Mouse (Mus musculus): ENCODE measurements around the gene Usf2.
"Not testable (repeated sequence)": the region's sequence is repeated elsewhere in the genome, so short reads cannot be mapped to it uniquely, and the experiment has no call there.

Gene Usf2

DNA sequence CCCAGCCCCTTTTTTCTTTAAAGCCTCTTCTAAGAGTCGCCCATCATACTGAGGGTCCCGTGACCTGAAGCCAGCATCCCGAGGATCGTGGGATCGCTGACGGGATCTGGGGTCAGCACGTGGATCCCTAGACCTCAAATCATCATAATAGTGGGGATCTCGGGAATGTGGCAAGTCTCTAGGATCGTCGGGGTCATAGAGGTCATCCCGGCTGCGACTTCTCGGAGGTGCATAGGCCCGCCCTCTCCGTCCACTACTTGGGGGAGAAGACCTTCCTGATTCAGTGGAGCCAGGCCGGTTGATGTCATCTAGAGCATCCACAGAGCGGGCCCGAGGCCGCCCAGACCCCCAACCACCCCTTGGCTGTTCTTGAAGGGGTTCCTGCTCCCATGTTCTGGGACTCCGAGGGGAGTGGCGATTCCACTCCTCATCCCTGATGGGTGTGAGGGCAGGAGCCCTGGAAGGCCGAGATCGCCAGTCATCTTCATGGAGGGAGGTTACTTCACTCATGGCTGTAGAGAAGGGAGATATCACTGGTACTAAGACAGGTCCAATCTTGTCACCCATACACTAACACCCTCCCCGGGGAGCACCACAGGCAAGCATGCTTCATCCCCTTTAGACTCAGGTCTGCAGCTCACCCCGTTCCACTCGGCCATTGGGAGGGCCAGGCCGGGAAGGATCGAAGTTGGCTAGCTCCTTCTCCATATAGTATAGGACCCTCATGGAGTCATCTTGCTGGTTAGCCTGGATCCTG, 1.7 kb upstream of the Usf2 start:
- DNase-seq (ENCODE audit: low spot score in 2 of 2): no peak

DNA sequence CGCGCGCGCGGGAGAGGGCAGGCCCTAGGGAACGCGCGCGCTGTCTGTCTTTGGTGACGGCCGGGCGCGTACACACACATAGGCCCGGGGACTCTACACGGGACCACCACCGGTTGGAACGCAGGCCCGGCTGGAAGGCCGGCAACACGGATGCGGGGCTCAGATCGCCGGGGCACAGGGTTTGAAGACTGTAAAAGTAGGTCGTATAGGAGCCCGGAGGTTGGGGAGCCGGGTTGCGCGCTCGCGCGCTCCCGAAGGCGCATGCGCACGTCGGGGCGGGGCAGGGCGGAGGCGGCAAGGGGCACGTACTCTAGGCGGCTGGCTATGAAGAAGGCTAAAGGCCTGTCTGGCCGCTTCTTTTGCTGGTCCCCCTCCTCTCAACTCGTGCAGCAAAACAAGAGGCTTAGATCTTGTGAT, 772 bp upstream of the Usf2 start:
- DNase-seq (ENCODE audit: low spot score in 2 of 2): peak; percentile 96

DNA sequence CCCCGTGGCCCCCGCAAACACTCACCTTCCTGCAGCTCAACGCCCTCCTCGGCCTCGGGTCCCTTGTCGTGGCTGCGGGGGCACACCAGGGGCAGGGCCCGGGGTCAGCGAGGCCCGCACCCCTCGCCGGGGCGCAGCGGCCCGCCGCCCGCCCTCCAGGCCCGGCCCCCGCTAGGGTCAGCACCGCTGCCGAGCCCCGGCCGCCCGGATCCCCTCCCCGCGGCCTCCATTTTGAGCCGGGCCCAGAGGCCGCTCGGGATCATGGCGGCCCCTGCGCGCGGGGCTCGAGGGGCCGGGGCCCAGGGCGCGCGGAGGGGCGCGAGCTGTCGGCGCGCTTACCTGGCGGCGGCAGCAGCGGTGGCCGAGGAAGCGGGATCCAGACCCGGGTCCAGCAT, 249 bp downstream of the Usf2 start:
- DNase-seq (ENCODE audit: low spot score in 2 of 2): no peak

DNA sequence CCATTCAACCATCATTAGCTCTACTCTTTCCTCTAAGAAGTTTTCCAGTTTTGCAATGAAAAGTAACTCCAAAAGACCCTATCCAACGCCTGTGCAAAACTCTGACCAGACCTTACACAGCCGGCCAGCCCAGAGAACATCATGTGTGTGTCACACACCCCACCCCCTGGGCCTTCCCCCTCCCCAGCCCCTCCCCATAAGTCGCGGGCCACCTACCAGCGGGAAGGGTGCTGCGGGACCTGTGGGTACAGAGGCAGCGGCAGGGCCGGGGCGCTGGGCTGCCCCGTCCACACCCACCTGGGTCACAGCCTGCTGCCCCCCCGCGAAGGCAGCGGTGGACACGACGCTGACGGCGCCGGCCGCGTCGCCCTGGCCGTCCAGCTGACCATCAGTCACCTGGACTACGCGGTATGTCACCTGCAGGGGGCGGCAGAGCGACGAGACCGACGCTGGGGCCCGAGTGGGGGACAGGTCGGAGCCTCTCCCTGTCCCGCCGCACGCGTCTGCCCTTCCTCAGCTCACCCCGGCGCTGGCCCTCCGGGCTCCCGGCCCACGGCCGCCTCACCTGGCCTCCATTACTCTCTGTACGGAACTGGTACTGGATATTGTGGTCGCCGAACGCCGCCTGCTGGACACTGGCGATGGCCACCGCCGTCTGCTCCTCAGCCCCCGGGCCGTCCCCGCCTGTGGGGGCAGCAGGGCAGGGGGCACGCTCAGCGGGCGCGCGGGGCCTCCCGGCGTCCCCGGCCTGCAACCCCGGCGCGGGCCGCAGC, 833 bp downstream of the Usf2 start:
- peak; percentile 86 to 89 for DNase-seq (ENCODE audit: low spot score in 2 of 2)

DNA sequence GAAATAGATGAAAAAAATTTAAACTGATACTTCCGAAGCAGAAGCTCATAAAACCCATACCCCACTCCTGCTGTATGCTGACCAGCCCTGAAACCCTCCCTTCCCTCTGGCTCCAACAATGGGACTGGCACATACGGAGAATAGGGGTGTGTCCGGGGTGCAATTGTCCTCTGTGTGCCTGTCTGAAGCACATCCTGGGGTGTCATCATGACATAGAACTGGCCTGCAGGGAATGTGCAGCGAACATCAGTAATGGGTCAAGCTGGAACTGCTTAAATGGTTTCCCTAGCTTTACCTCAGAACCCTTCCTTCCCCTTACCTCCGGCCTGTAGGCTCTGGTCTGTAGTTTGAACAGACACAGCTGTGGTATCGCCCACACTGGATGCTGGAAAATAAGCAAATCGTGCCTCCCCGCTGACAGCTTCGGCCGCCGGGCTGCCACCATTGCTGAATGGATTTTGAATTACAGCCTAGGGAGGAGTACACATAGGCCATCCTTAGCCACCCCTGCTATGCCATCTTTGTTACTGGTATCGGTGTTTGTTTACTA, 1.6 kb downstream of the Usf2 start:
- no peak for DNase-seq (ENCODE audit: low spot score in 2 of 2)

DNA sequence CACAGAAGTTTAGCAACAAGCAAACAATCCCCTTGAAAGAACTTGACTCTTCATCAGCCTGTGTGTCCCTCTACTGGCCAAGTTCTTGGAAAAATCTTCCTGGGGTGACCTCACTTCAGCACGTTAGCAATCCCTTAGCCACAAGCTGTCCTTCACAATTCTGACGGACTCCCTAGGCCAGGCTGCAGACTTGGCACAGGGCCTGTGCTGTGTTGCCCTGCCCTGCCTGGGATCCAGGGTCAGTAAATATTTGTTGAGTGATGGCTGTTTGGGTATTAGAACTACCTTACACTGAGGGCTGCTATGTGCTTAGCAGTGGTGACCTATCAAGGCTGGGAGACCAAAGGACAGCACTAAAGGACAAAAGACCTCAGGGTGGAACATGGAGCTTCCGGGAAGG, 2.6 kb downstream of the Usf2 start:
- DNase-seq (ENCODE audit: low spot score in 2 of 2): no peak

DNA sequence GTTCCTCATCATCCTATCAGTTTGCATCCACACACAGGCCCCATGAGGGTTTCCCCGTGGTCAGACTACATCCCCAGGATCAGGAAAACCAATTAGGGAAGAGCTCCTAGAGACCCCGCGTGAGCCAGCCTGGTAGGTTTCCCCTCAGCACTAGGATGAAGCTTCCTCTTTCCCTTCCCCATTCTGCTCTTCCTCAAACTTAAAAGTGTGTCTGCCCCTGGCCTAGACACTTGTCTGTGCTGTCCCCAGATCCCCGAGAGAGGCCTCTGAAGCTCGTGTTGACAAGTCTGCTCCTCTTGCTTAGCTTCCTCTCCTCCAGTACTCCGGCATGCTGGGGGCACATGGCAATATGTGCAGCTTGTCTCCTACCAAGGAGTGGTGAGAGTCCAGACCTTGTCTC, 3.1 kb downstream of the Usf2 start:
- peak in 1 of 2 experiments; percentile 55 for DNase-seq (ENCODE audit: low spot score in 2 of 2)

DNA sequence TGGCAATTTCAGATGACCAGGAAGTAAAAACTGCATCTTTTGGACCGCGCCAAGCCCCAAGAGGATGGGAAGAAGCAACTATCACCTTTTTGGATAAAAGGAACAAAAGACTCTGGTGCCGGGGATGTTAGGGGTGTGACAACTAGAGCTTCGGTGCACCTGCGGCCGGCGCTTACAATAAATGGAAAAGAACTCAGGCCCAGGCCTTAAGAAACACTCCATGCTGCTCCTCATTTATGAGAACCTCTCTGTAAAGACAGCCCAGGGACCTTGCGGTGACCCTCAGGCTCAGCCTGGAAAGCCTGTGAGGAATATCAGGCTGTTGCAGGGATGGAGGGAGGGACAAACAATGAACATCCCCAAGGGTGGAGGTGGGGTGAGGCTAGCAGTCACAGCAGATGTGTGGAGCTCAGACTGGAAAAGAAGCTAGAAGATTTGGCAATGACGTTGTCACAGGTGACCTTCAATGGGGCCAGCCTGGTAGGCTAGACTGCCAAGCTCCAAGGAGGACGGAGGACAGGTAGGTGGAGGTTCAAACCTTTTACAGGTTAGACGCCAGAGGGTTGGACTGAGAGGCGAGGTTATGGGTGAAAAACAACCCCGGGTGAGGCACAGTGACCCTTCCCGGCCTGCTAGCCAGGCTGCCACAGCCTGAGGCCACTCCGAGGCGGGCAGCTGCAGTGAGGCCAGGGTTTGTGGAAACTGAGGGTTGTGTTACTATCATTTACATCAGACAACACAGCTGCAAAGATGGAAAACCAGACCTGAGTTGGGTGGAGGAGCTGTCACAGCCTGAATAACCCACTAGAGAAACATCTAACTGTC, 4.0 kb downstream of the Usf2 start:
- no peak for DNase-seq (ENCODE audit: low spot score in 2 of 2)

DNA sequence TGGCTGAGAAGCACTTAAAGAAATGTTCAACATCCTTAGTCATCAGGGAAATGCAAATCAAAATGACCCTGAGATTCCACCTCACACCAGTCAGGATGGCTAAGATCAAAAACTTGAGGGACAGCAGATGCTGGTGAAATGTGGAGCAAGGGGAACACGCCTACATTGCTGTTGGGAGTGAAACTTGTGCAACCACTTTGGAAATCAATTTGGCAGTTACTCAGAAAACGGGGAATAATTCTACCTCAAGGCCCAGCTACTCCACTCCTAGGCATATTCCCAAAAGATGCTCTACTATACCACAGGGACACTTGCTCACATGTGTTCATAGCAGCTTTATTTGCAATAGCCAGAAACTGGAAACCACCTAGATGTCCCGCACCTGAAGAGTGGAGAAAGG, 6.7 kb downstream of the Usf2 start:
- DNase-seq (ENCODE audit: low spot score in 2 of 2): not testable (repeated sequence)

DNA sequence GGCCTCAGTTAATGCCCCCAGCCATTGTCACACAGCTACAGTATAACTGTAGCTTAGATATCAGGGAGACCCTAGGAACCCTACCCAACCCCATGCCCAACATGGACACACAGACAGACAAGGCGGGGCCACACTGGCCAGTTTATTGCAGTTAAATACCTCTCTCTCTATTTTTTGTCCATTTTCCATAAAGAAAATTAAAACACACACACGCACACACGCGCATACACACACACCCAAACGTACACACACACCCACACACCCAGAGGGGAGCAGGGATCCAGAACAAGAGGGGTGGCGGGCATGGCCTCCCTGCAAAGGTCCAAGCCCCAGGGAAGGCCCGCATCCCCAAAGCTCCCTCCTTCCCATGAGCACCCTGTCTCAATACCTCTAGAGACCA, 10.7 kb downstream of the Usf2 start:
- DNase-seq (ENCODE audit: low spot score in 2 of 2): no peak

DNA sequence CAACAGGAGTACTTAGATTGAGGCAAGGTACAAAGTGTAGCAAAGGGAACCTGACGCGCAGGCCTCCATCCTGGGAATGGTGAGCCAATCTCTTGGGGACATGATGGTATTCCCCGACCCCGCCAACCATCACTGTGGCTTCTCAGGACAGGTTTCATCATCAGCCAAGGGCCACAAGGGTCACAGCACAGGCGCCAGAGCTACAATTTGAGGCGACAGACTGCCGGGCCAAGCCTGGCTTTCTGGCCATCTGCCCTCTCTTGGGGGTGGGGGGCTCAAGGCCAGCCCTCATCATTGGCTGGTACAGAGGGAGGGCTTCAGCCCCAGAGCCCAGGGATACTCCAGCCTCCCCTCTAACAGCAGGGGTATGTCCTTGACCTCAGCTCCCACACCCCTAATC, 11.1 kb downstream of the Usf2 start:
- not testable (repeated sequence) for DNase-seq (ENCODE audit: low spot score in 2 of 2)

DNA sequence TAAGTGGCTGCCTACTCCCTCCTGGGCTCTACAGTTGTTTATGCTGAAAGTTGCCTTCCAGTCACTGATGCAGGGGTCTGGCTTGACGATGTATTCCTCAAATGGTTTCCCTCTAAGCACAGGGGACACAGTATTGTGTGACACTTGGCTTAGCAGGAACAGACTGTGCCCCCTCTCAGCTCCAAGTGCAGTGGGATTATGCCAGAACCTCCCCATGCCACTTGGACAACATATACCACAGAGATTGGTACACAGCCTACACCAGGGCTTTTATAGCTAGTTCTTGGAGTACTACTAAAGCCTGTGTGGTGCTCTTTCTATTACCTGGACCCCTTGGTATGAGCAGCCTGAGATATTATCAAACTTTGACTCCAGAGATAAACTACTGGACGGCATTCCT, 11.9 kb downstream of the Usf2 start:
- DNase-seq (ENCODE audit: low spot score in 2 of 2): not testable (repeated sequence)

DNA sequence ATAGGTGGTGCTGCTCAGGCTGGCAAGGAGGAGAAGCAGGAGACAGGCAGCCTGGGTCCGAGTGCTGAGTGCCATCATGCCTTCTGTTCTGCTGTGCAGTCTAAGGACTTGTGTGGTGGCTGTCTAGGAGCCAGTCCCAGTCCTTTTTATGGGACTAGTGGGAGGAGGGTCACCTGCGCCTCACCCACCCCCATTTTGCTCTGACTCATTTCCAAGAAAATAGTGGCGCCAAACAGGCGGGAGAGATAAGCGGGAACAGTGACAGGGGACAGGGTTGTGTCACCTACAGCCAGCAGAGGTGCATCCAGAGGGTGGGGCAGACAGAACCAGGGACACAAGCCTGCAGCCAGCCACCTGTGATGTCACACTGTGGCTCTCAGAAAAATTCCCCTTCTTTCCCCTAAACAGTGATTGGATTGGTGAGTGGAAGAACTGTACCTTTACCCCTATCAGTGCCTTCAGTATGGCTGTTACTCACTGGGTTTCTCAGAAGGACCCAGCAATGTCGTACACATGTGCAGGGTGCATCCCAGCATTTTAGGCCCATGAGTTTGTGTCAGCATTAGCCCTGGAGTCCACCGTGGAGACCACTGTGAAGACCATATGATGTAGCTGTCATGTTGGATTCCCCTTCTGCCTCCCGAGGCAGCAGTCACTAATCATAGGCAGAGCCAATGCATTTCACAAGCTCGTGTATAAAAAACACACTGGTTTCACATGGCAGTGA, 12.5 kb downstream of the Usf2 start, which contains the start of gene Hamp:
TSS of gene Hamp (minus strand) at position 124 of the 727 bp plus-strand sequence.
- DNase-seq (ENCODE audit: low spot score in 2 of 2): no peak

DNA sequence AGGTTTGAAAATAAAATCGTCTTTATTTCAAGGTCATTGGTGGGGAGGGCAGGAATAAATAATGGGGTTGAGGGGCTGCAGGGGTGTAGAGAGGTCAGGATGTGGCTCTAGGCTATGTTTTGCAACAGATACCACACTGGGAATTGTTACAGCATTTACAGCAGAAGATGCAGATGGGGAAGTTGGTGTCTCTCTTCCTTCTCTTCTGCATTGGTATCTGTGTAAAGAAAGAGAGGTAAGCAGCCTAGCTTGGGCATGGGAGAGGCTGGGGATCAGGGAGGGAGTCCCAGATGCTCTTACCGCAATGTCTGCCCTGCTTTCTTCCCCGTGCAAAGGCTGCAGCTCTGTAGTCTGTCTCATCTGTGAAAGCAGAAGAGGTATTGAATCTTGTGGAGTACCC, 14.2 kb downstream of the Usf2 start:
- not testable (repeated sequence) for DNase-seq (ENCODE audit: low spot score in 2 of 2)

DNA sequence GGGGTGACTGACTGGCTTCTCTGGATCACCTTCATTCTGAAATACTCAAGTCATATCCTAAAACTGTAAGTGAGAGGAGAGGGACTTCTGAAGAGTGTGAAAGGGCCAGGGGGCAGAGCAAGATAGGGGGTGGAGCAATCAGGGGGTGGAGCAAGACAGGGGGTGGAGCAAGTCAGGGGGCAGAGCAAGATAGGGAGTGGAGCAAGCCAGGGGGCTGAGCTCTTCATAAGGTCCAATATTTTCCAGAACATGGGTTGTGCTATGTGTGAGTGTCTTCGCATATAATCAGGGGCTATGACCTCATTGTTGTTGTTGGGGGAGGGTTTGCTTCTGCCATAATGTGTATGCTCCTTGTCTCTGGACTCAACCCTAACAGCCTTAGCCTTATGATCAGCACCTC, 16.5 kb downstream of the Usf2 start:
- DNase-seq (ENCODE audit: low spot score in 2 of 2): not testable (repeated sequence)

DNA sequence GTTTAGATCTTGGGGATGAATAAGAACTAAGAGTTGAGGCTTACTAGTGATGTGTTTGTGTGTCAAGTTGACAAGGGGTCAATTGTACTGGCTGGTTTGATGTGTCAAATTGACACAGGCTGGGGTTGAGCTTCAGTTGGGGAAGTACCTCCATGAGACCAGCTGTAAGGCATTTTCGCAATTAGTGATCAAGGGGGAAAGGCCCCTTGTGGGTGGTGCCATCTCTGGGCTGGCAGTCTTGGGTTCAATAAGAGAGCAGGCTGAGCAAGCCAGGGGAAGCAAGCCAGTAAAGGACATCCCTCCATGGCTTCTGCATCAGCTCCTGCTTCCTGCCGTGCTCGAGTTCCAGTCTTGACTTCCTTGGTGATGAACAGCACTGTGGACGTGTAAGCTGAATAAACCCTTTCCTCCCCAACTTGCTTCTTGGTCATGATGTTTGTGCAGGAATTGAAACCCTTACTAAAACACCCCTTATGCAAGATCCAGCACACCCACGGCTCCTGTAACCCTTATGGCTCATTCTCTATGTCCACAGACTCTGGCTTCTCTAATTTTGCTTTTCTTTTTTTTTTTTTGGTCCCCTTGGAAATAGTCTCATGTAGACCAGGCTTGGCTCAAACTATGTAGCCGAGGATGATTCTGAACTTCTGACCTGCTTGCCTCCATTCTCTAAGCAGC, 21.0 kb downstream of the Usf2 start:
- not testable (repeated sequence) for DNase-seq (ENCODE audit: low spot score in 2 of 2)

DNA sequence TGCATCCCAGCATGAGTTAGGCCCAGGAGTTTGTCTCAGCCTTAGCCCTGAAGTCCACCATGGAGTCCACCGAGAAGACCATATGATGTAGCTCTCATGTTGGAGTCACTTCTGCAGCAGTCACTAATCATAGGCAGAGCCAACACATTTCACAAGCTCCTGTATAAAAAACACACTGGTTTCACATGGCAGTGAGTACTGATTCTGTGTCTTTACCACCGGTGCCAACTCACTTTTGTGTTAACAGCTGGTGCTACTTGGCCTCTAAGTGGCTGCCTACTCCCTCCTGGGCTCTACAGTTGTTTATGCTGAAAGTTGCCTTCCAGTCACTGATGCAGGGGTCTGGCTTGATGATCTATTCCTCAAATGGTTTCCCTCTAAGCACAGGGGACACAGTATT, 32.0 kb downstream of the Usf2 start, which contains the start of gene Hamp2:
TSS of gene Hamp2 (minus strand) at position 101 of the 400 bp plus-strand sequence.
- not testable (repeated sequence) for DNase-seq (ENCODE audit: low spot score in 2 of 2)

DNA sequence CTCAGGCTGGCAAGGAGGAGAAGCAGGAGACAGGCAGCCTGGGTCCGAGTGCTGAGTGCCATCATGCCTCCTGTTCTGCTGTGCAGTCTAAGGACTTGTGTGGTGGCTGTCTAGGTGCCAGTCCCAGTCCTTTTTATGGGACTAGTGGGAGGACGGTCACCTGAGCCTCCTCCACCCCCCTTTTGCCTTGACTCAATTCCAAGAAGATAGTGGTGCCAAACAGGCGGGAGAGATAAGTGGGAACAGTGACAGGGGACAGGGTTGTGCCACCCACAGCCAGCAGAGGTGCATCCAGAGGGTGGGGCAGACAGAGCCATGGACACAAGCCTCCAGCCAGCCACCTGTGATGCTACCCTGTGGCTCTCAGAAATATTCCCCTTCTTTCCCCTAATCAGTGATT, 32.5 kb downstream of the Usf2 start:
- DNase-seq (ENCODE audit: low spot score in 2 of 2): peak in 1 of 2 experiments; percentile 8

DNA sequence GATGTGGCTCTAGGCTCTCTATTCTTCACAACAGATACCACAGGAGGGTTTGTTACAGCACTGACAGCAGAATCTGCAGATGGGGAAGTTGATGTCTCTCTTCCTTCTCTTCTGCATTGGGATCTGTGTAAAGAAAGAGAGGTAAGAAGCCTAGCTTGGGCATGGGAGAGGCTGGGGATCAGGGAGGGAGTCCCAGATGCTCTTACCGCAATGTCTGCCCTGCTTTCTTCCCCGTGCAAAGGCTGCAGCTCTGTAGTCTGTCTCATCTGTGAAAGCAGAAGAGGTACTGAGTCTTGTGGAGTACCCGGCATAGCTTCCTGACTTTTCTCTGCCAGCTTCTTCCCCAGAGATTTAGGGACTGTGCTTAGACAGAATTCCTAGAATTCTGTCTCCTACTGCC, 34.1 kb downstream of the Usf2 start:
- DNase-seq (ENCODE audit: low spot score in 2 of 2): not testable (repeated sequence)

DNA sequence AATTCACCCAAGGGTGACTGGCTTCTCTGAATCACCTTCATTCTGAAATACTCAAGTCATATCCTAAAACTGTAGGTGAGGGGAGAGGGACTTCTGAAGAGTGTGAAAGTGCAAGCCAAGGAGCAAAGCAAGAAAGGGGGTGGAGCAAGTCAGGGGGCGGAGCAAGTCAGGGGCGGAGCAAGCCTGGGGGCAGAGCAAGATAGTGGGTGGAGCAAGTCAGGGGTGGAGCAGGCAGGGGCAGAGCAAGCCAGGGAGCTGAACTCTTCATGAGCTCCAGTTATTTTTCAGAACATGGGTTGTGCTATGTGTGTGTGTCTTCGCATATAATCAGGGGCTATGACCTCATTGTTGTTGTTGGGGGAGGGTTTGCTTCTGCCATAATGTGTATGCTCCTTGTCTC, 36.4 kb downstream of the Usf2 start:
- DNase-seq (ENCODE audit: low spot score in 2 of 2): no peak

DNA sequence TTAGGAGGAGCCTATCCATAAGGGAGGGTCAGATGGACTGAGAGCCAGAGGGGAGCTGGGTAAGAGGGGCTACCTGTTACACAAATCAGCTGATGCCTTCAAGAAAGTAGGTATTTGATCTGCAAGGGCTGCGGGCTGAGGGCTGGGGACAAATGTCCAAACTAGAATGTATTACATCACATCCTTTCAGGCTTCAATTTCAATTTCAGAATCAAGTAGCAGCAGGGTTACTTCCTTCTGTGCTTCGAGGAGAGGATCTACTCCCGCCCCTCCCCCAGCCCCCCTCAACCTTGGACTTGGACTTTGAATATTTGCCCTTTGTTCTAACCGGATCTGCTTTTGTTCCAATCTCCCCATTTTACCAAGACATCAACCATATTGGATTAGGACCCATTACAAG, 39.4 kb downstream of the Usf2 start:
- DNase-seq (ENCODE audit: low spot score in 2 of 2): no peak
